Mouse (Mus musculus) Patski (cell line): ENCODE data around the gene Ptgs2. TPM values are rescaled to one million over a fixed set of nuclear protein-coding genes. Genes with fewer than 3 reads are reported as not detected.

Source experiments
- ATAC-seq: fragments of 100-300 bp; one replicate; pipeline ENCODE4 v1.8.0; 2021
- CTCF ChIA-PET: fragments of 350-600 bp; sonication (Branson Sonifier 250); formaldehyde crosslinking; loops from one replicate; lab custom pipeline; 2022; ENCODE audit warnings: inconsistent platforms; lab: Charles Lee
- POLR2A ChIA-PET: fragments of 350-600 bp; sonication (Branson Sonifier 250); formaldehyde crosslinking; loops from one replicate; lab custom pipeline; 2022; ENCODE audit warnings: antibody characterized with exemption, inconsistent platforms; lab: Charles Lee
- DNase-seq: peaks from one replicate; pipeline ENCODE4 v3.0.0-alpha.2; 2011; ENCODE audit warnings: low read depth, low spot score
- H3K27me3 ChIP-seq: fragments of 371-371 bp; one replicate; pipeline ENCODE4 v1.5.1; 2021
- CTCF ChIP-seq: fragments of 100-300 bp; IDR thresholded peaks from one replicate; pipeline ENCODE4 v1.5.1; 2021
- in situ Hi-C: fragments of 300-500 bp; cut with MboI; formaldehyde crosslinking; loops from 3 replicates; pipeline ENCODE4 v1.11.1; 2018; ENCODE audit warnings: low pct_unique_long_range_greater_than_20kb, mixed read lengths
- polyA plus RNA-seq: library from polyadenylated mRNA; unstranded; gene quantifications from one replicate; pipeline ENCODE4 v1.2.3, GENCODE M21; 2021

Ptgs2 gene
- polyA plus RNA-seq, 1 experiment from 2014 or later = 2.4 TPM

GRCm38 (mm10) chr1:150104228-150104720, 4.4 kb downstream of the Ptgs2 start:
- DNase-seq = no peak
- in situ Hi-C loops = loop anchor here (25.0 kb wide), 1 partner anchor 283 kb away; the partner anchor contains the start of genes Odr4 and Tpr
- H3K27me3 ChIP-seq = no peaks in the 10 kb centered on the region
- no peak for TF ChIP-seq CTCF
- ChIA-PET CTCF (interaction anchor here (1.0 to 1.5 kb wide), 2 partner anchors 9 to 246 kb away, joined by 3 read pairs; no protein-coding TSS in a partner anchor), POLR2A (no interaction called here)
- ATAC-seq = no peak

- in situ Hi-C loops = loop anchor here (25.0 kb wide), 1 partner anchor 281 kb away; the partner anchor contains the start of genes Odr4 and Tpr
- TF ChIP-seq CTCF = no peak
- ChIA-PET POLR2A (no interaction called here), CTCF (interaction anchor here (1.3 kb wide), 1 partner anchor 21 kb away, joined by 4 read pairs; no protein-coding TSS in a partner anchor)
- ATAC-seq (no peak), DNase-seq (no peak)
- no peaks in the 10 kb centered on the region for H3K27me3 ChIP-seq
Observed at GRCm38 (mm10) chr1:150106736-150107135, 6.9 kb downstream of the Ptgs2 start.

GRCm38 (mm10) chr1:150109591-150109990, 9.8 kb downstream of the Ptgs2 start:
- ChIA-PET CTCF (no interaction called here), POLR2A (no interaction called here)
- no peaks in the 10 kb centered on the region for H3K27me3 ChIP-seq
- no peak for TF ChIP-seq CTCF
- DNase-seq = no peak
- no peak for ATAC-seq
- in situ Hi-C loops = loop anchor here (25.0 kb wide), 1 partner anchor 278 kb away; the partner anchor contains the start of genes Odr4 and Tpr

GRCm38 (mm10) chr1:150115352-150115751, 15.5 kb downstream of the Ptgs2 start:
- H3K27me3 ChIP-seq = no peaks in the 10 kb centered on the region
- no peak for DNase-seq
- TF ChIP-seq CTCF = no peak
- ATAC-seq = peak; percentile 74
- ChIA-PET POLR2A (no interaction called here), CTCF (no interaction called here)
- in situ Hi-C loops = loop anchor here (25.0 kb wide), 1 partner anchor 272 kb away; the partner anchor contains the start of genes Odr4 and Tpr

- ChIA-PET POLR2A (no interaction called here), CTCF (no interaction called here)
- no peaks in the 10 kb centered on the region for H3K27me3 ChIP-seq
- in situ Hi-C loops = loop anchor here (25.0 kb wide), 1 partner anchor 269 kb away; the partner anchor contains the start of genes Odr4 and Tpr
- TF ChIP-seq CTCF = no peak
- no peak for DNase-seq
- ATAC-seq = no peak
Observed at GRCm38 (mm10) chr1:150118352-150118751, 18.5 kb downstream of the Ptgs2 start.

- DNase-seq (no peak), ATAC-seq (no peak)
- H3K27me3 ChIP-seq = no peaks in the 10 kb centered on the region
- in situ Hi-C loops = no loop called here
- CTCF ChIA-PET = no interaction called here
- no peak for TF ChIP-seq CTCF
- POLR2A ChIA-PET = no interaction called here
Observed at GRCm38 (mm10) chr1:150125568-150125967, 25.7 kb downstream of the Ptgs2 start.

- H3K27me3 ChIP-seq = no peaks in the 10 kb centered on the region
- POLR2A ChIA-PET = no interaction called here
- DNase-seq (peak; percentile 35), ATAC-seq (peak; percentile 65)
- in situ Hi-C loops = no loop called here
- CTCF ChIA-PET = interaction anchor here (0.8 kb wide), 1 partner anchor 16 kb away, joined by 3 read pairs; no protein-coding TSS in a partner anchor
- no peak for TF ChIP-seq CTCF
Observed at GRCm38 (mm10) chr1:150130070-150130469, 30.2 kb downstream of the Ptgs2 start.

- POLR2A ChIA-PET = interaction anchor here (0.7 kb wide), 1 partner anchor 29 kb away, joined by 3 read pairs; no protein-coding TSS in a partner anchor
- TF ChIP-seq CTCF = no peak
- CTCF ChIA-PET = interaction anchor here (0.8 kb wide), 1 partner anchor 15 kb away, joined by 3 read pairs; no protein-coding TSS in a partner anchor
- DNase-seq (peak; percentile 4), ATAC-seq (no peak)
- no peaks in the 10 kb centered on the region for H3K27me3 ChIP-seq
- in situ Hi-C loops = no loop called here
Observed at GRCm38 (mm10) chr1:150130586-150131275, 30.9 kb downstream of the Ptgs2 start.

- POLR2A ChIA-PET = no interaction called here
- no peak for TF ChIP-seq CTCF
- in situ Hi-C loops = no loop called here
Observed at GRCm38 (mm10) chr1:150135350-150135749, 35.5 kb downstream of the Ptgs2 start.

GRCm38 (mm10) chr1:150139730-150140129, 39.9 kb downstream of the Ptgs2 start:
- in situ Hi-C loops = no loop called here
- ATAC-seq (no peak), DNase-seq (no peak)
- ChIA-PET POLR2A (no interaction called here), CTCF (no interaction called here)
- no peak for TF ChIP-seq CTCF
- no peaks in the 10 kb centered on the region for H3K27me3 ChIP-seq

More at GRCm38 (mm10) chr1:150135350-150135749, 35.5 kb downstream of the Ptgs2 start:
- DNase-seq (no peak), ATAC-seq (no peak)
- H3K27me3 ChIP-seq = no peaks in the 10 kb centered on the region
- CTCF ChIA-PET = interaction anchor here (0.9 to 1.1 kb wide), 2 partner anchors 10 to 14 kb away, joined by 3 read pairs; no protein-coding TSS in a partner anchor

- CTCF ChIA-PET = interaction anchor here (1.4 kb wide), 1 partner anchor 80 kb away, joined by 3 read pairs; no protein-coding TSS in a partner anchor
- TF ChIP-seq CTCF = no peak
- POLR2A ChIA-PET = no interaction called here
- DNase-seq (no peak), ATAC-seq (no peak)
- H3K27me3 ChIP-seq = no peaks in the 10 kb centered on the region
- in situ Hi-C loops = no loop called here
Observed at GRCm38 (mm10) chr1:150141939-150142338, 42.1 kb downstream of the Ptgs2 start.
